Mouse (Mus musculus) gastrocnemius, adult 18-20 months (tissue): ENCODE results near the gene Qpctl. TPM values are rescaled to one million over a fixed set of nuclear protein-coding genes. Genes with fewer than 3 reads are reported as not detected.

Experiments used
- DNase-seq: peaks from one replicate; pipeline ENCODE4 v3.0.0; 2021; ENCODE audit warnings: low spot score
- total RNA-seq, 2 experiments: library from RNA; stranded (reverse); gene quantifications; 2 replicates each; pipeline ENCODE4 v1.2.3; 2021

Gene Qpctl
- total RNA-seq, 2 experiments from 2014 or later = 1.9 to 2.0 TPM

DNA sequence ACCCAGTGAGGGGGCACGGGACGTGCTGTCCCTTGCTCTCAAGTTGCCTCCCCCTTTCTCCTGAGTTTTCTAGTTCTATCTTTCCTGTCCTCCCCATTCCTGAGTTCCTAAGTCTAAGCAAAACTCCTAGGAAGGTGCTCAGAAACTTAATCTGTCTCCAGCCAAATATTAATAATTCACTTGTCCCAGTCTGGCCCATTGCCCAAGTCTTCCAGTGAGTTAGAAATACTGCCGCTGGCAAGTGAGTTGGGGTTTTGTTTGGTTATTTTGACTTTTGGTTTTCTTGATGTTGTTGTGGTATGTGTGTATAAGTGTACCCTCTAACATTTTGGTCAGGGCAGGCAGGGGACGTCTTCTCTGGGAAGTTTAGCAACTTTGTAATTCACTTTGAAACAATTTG lies 27.4 kb downstream of the Qpctl start:
- no peak for DNase-seq

DNA sequence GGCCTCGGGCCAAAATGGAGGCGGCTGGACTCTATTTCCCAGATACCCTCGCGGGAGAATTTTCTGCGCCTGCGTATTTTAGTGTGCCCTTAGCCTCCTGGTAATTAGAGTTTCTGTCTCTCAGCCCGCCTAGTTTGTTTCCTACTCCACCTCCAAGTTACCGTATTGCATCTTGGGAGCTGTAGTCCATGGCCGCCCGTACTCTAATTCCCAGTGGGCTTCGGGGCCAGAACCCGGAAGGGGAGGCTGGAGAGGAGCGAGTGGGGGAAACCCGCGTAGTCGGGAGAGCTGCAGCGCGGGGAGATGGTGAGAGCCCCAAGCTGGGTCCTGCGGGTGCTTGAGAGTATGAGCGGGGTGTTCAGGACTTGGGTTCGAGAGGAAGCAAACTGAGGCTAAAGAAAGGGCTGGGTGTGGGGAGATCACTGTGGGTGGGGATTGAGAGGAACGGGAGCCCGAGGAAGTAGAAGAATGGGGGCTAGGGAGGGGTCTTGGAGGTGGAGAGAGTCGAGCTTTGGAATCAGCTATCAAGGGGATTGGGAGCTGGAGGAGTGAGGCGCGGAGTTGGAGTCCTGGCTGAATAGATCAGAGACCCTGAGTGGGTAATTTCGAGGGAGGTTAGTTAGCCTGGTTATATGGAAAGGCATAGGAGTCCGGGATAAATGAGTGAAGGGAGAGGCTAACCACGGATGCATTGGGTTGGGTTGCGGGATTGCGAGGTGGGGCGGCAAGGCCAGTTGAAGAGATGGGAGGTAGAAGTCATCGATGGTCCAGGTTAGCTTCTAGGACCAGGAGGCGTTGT lies 29.3 kb downstream of the Qpctl start, which contains the start of gene Fbxo46:
Gene Fbxo46 (plus strand): TSS at position 229 of the 799 bp plus-strand sequence.
- DNase-seq = peak; percentile 97

DNA sequence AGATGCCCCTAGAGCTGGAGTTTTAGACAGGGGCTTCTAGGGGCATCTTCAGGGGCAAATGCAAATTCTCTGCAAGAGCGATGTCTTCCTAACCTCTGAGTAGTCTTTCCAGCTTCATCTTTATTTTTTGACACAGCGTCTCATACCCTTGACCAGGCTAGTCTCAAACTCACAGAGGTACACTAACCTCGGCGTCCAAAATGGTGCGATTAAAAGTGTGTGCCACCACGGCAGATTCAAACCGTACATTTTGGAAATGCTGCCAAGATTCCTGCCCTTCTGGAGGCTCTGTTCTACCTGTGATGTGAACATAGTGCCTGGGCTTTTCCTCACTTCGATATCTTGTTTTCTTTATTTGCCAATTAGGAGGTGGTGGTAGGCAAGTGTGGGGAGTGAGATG lies 30.0 kb downstream of the Qpctl start:
- no peak for DNase-seq

DNA sequence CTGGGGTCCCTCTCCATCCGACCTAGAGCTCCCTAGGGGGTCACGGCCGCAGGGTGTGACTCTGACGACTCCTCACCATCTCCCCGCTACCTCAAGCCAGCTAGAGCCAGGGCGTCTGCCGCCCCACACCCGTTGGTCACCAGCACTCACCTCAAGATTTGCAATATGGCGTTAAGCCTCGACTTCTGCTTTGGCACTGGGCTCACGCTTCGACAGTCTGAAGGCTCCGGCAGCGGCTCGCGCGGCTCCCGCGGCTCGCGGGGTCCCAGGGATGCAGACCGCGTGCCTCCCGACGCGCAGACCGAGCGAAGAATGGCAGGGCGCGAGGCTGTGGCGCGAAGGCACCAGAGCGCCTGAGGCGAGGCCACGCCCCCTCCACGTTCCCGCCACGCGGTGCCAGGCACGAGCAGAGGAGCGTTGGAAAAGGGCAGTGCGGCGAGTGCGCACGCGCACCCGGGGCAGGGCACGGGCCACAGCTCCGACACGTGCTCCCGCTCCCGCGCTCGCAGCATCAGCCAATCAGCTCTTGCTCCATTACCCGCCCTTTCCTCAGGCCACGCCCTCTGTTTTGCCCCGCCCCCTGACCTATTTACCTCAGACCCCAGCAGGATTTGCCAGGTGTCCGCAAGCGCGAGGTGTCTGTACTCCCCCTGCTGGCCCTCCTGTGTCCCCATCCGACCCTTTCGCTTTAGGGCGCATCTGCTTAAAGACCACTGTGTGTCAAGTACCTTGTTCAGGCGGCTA lies 30.9 kb downstream of the Qpctl start, which contains the start of gene Gm4969:
Gene Gm4969 (minus strand): TSS at position 341 of the 744 bp plus-strand sequence.
- no peak for DNase-seq

DNA sequence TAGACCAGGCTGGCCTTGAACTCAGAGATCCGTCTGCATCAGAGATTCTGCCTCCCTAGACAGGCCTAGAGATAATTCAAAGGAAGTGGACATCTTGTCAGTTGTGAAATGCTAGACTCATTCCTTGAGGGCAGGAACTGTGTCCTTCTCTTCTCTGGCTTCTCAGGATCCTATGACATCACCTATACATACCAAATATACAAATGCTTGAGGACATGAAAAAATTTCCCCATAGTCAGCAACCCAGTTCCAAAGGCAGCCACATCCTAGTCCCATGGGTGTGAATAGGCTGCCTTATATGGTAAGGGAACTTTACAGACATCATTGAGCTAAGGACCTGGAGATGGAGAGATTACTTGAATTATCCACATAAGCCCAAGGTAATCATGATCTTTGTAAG lies 39.5 kb downstream of the Qpctl start:
- no peak for DNase-seq

DNA sequence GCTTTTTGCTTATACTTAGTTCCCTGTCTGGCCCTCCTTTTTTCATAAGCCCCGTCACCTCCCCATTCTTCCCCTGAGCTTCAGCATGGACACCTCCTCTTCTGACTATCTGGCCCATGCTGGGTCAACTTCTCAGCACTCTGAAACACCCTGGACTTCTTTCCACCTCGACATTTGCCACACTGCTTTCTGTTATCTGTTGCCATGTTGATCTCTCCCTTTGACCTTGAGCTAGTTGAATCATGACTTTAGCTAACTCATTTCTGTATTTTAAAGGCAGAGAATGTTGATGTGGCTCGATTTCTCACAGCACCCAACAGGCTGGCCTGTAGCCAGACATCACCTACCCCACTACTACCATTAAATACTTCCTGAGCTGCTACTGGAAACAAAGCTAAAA lies 41.7 kb downstream of the Qpctl start:
- no peak for DNase-seq

DNA sequence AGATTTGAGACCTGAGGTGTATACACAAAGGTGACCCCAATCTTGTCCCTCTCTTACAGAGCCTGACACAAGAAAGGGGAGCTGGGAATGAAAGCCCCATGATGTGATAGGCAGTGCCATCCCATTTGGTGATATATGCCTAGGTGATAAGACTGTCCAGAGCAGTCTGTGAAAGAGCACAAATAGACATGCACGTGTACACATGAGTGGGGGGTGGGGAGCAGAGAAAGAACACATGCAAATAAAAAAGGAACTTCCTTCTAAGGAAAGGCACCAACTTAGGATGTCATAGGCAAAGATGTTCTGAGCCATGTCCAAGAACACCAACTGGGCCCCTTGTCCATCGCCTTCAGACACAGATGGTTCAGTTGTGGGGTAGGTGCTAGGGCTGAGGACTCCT lies 44.6 kb downstream of the Qpctl start:
- no peak for DNase-seq

DNA sequence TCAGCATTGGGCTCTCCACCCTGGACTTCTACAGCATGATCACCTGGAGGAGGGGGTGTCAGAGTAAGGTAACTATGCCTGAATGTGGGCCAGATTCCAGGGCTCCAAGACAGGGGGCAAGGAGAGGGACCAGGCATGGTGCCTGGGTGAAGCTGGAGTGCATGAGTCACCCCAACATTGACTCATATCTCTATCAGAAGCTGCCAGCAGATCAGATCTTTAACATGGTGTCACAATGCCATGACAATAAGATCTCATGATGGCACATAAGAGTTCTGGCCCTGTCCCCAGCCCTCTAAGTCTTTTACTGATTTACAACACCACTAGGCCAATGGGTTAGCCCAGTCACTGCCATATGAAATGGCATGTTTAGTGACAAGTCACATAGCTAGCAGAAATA lies 45.4 kb downstream of the Qpctl start:
- DNase-seq = no peak

DNA sequence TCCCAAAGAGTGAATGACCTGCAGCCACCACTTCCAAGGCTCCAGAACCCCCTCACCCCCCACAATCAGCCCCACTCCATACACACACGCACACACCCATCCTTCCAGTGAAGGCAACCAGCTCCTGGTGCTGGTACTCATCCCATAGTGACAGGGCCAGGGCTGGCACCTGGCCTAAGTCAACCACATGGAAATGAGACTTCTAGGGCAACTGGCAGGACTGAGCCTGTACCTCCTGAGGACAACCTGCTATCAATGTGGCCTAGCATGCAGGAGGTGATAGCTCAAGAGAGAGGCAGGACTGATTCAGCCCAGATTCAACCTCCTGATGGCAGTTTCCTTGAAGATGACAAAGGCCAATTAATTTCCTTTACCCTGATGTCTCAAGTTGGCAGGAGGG lies 48.8 kb downstream of the Qpctl start:
- DNase-seq = no peak

DNA sequence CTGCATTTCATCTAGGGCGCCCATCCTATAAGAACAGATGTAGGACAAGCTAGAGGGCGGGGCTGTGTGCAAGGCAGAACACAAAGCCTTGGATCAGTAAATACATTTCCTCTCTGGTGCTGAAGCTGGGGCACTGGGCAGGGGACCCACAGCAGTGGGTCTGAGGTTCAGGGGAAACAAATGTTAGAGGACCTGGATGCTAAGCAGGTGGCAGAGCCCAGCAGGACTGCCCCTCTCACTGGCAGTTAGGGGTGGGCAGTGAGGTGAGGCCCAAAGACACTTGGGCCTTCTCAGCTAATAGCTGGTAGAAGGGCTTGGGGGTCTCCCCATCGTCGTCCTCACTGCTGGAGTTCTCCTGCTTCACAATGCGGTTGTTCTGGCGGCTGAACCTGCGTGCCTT lies 50.3 kb downstream of the Qpctl start:
- no peak for DNase-seq

DNA sequence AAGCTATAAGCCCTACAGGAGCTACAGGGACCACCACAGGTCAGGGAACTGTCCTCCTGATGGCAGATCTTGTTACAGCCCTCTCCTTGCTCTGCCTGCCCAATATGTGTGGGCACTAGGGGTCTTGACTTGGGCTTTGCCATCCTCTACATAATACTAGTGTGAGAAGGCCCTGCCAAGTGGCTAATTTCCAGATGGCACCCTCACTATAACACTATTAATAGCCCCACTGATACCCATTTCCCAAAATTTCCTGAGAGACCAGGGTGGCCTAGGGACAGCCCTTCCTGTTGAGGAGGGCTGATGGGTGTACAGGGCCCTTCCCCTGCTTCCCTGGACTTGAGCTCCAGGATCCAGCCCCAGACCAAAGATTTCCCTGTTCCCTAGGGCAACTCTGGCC lies 51.2 kb downstream of the Qpctl start:
- no peak for DNase-seq

DNA sequence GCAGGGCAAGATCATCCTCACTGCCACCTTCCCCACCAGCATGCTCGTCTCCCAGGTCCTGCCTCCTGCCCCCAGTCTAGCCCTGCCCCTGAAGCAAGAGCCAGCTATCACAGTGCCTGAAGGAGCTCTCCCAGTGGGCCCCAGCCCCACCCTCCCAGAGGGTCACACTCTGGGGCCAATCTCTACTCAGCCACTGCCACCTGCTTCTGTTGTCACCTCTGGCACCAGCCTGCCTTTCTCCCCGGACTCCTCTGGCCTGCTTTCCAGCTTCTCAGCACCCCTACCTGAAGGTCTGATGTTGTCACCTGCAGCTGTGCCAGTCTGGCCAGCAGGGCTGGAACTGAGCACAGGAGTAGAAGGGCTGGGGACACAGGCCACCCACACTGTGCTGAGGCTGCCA lies 51.9 kb downstream of the Qpctl start:
- no peak for DNase-seq

DNA sequence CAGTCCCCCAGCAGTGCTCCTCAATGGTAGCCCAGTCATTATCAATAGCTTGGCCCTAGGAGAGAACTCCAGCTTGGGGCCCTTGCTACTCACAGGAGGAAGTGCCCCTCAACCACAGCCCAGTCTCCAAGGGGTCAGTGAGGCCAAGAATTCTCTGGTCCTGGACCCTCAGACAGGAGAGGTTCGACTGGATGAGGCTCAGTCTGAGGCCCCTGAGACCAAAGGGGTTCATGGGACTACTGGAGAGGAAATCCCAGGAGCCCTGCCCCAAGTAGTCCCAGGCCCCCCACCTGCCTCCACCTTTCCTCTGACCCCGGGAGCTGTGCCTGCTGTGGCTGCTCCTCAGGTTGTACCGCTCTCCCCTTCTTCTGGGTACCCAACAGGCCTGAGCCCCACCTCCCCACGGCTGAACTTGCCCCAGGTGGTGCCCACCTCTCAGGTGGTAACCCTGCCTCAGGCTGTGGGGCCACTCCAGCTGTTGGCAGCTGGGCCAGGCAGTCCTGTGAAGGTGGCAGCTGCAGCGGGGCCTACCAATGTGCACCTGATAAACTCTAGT lies 52.6 kb downstream of the Qpctl start:
- no peak for DNase-seq

DNA sequence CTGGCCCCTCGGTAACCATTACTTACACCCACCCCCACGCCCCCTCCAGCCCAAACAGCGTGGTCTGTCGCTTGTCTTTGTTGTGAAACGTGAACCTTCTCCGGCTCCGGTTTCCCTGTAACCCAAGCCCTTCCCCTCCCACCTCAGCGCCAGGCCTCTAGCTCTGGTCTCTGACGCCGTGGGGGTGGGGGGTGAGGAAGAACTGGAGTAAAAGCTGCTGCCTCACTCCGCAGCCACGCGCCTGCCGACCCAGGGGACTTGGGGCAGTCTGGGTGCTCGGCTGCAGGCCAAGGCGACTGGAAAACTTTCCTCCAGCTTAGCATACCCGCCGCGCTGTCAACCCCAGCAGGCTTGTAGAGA lies 53.4 kb downstream of the Qpctl start:
- peak; percentile 49 for DNase-seq

DNA sequence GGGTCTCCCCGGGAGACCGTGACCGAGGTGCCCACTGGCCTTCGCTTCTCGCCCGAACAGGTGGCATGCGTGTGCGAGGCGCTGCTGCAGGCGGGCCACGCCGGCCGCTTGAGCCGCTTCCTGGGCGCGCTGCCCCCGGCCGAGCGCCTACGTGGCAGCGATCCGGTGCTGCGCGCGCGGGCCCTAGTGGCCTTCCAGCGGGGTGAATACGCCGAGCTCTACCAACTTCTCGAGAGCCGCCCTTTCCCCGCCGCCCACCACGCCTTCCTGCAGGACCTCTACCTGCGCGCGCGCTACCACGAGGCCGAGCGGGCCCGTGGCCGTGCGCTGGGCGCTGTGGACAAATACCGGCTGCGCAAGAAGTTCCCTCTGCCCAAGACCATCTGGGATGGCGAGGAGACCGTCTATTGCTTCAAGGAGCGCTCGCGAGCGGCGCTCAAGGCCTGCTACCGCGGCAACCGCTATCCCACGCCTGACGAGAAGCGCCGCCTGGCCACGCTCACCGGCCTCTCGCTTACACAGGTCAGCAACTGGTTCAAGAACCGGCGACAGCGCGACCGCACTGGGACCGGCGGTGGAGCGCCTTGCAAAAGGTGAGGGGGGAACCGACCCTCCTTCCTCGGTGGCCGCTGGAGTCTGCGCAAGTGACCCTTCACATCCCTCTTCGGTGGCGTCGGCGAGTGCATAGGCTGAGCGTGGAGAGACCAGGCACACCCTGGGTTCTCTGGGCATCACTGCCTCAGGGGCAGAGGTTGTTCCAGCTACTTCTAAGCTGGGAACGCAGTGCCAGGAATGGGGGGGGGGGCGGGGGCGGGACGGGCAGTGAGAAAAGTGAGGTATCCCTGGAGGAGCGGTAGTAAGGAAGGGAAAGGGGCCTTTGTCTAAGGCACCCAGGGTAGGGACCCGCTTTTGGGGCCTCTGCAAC lies 54.0 kb downstream of the Qpctl start:
- peak; percentile 43 for DNase-seq

DNA sequence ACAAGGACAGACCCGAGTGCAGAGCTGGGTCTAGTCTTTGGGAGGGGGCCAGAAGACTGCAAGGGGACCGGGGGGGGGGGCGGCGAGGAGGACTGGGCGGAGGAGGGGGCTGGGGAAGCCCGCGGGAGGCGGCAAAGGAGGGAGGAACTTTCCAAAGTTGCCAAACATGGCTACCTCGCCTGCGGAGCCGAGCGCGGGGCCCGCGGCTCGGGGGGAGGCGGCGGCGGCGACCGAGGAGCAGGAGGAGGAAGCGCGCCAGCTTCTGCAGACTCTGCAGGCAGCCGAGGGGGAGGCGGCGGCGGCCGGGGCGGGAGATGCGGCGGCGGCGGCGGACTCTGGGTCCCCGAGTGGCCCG lies 54.6 kb downstream of the Qpctl start, which contains the start of gene Six5:
Gene Six5 (plus strand): TSS at position 124 of the 355 bp plus-strand sequence.
- DNase-seq = peak; percentile 47

DNA sequence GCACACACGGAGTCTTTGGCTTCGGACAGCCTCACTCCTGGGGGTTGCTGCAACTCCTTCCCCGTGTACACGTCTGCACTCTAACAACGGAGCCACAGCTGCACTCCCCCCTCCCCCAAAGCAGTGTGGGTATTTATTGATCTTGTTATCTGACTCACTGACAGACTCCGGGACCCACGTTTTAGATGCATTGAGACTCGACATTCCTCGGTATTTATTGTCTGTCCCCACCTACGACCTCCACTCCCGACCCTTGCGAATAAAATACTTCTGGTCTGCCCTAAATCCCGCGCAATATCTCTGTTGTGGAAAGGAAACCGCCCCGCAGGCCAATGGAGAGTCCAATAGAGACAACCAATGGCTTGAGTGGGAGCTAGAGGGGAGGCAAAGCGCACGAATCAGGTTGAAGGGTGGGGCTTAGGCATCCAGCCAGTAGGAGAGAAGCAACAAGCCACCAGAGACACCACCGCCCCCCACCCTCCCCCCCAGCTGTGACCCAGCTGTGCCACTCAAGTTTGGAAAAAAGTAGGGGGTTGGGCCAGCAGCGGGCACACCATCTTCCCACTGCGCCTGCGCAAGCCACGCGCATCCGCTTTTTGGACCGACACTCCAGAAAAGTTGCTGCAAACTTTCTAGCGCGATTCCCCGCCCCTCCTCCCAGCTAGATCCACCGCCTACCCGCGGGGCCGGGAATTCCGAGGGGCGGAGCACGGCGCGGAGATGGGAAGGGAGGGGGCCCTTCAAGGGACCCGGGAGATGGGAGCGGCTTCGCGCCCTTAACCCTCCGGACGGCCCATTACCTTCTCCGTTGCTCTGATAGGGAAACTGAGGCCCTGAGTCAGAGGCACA lies 55.3 kb downstream of the Qpctl start:
- DNase-seq = peak; percentile 93

DNA sequence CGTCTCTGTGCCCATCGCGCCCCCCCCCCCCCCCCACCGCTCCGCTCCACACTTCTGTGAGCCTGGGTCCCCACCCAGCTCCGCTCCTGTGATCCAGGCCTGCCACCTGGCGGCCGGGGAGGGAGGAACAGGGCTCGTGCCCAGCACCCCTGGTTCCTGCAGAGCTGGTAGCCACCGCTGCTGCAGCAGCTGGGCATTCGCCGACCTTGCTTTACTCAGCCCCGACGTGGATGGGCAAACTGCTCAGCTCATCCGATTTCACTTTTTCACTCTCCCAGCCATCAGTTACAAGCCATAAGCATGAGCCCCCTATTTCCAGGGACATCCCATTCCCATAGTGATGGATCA lies 55.9 kb downstream of the Qpctl start:
- peak; percentile 90 for DNase-seq

DNA sequence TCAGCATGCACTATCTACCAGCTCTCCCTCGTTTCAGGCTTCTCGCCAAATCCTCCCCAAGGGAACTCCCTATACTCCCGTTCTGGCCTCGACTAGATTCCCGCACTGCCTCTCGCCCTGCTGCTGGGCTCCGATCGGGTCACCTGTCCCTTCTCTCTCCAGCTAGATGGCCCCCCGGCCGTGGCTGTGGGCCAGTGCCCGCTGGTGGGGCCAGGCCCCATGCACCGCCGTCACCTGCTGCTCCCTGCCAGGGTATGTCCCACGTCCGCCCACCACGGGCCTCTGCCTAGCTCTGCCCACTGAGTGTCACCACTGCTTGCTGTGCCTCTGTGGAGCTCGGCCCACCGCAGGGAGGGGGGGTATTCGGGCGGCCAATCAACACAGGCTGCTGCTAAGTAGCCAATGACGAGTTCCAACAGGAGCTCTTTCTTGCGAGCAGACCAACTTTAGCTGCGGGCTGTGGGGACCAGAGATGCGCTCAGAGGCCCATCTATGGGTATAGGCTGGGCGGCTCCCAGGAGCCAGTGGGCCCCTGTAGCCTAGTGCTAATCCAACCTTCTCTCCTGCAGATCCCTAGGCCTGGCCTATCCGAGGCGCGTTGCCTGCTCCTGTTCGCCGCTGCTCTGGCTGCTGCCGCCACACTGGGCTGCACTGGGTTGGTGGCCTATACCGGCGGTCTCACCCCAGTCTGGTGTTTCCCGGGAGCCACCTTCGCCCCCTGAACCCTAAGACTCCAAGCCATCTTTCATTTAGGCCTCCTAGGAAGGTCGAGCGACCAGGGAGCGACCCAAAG lies 56.5 kb downstream of the Qpctl start:
- DNase-seq = peak; percentile 29

DNA sequence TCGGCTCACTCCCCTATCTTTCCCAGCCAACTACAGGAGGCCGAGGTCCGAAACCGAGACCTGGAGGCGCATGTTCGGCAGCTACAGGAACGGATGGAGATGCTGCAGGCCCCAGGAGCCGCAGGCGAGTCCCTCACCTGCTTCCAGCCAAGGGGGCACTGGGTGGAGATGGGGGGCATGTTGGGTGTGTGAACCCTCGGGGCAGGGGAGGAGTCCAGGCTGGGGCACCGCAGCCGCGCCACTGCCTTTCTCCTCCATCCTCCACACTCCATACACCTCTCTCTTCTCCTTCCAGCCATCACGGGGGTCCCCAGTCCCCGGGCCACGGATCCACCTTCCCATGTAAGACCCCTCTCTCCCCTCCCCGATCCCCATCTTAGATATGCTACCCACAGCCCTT lies 57.2 kb downstream of the Qpctl start:
- peak; percentile 5 for DNase-seq
